13 mouse cellular contexts compared by ENCODE assay signal in genomic region chr13:10344362-10344761, GRCm38 (mm10). TPM values are rescaled to one million over a fixed set of nuclear protein-coding genes. Genes with fewer than 3 reads are reported as not detected.
DNase-seq lines count a peak whose midpoint lies in the region; ATAC-seq lines count a peak whose summit lies in the region.
"Had no signal": no experiment of that assay in that cellular context is flagged by ENCODE, and none has a peak within 500 bp of the region (broad histone marks: within the 10 kb centered on the region; RNA-seq: fewer than 3 reads in every experiment).

No protein-coding gene starts in this region.

- no peaks in the 10 kb centered on the region for H3K36me3 ChIP-seq in heart, embryonic 12.5 days
- H3K36me3 ChIP-seq: G1E; lung, embryonic 15.5 days had no signal

- no peaks in the 10 kb centered on the region for H3K27me3 ChIP-seq in heart, embryonic 12.5 days (replicated peaks)
- H3K27me3 ChIP-seq: forebrain, embryonic 13.5 days; lung, embryonic 15.5 days had no signal

- H3K9ac ChIP-seq in heart, embryonic 12.5 days = no peak overlapping the region
- H3K9ac ChIP-seq: forebrain, embryonic 13.5 days; lung, embryonic 15.5 days had no signal

- WGBS in heart, embryonic 12.5 days = 50% methylated on average over 5 of the region's 5 CpGs

- no peak overlapping the region for H3K27ac ChIP-seq in heart, embryonic 12.5 days (ENCODE audit: poor library complexity, severe bottlenecking)
- H3K27ac ChIP-seq: forebrain, embryonic 13.5 days; lung, embryonic 15.5 days had no signal

- no peak overlapping the region for H3K4me2 ChIP-seq in heart, embryonic 12.5 days
- H3K4me2 ChIP-seq: forebrain, embryonic 13.5 days; lung, embryonic 15.5 days had no signal

- no peaks in the 10 kb centered on the region for H3K4me1 ChIP-seq in heart, embryonic 12.5 days (replicated peaks)
- H3K4me1 ChIP-seq: forebrain, embryonic 13.5 days; lung, embryonic 15.5 days had no signal

- no peaks in the 10 kb centered on the region for H3K9me3 ChIP-seq in heart, embryonic 12.5 days (replicated peaks)
- H3K9me3 ChIP-seq: forebrain, embryonic 13.5 days; G1E; lung, embryonic 15.5 days had no signal

- peak; percentile 6 for DNase-seq in kidney, adult 18-20 months
- no peak for DNase-seq in kidney, adult 8-10 months
- DNase-seq in 416B (ENCODE audit: low read depth) (peak; percentile 18), MEL-GATA-1-ER (ENCODE audit: extremely low read depth, low read depth) (peak; percentile 4)
- DNase-seq in lung, postnatal 25 days (ENCODE audit: low spot score) = peak; percentile 9
- DNase-seq in testis, postnatal 14 days (ENCODE audit: low spot score) = no peak
- DNase-seq in c-Kit-positive CD71-positive TER-119-positive erythroid progenitor cells, embryonic 14.5 days (ENCODE audit: low spot score) = no peak
- DNase-seq: retina, postnatal 1 day had no signal

- no peak for ATAC-seq in heart, embryonic 12.5 days (ENCODE audit: insufficient number of reproducible peaks, low FRiP score)
- ATAC-seq: forebrain, embryonic 13.5 days had no signal

- H3K4me3 ChIP-seq in heart, embryonic 12.5 days = no peak overlapping the region
- H3K4me3 ChIP-seq: forebrain, embryonic 13.5 days; lung, embryonic 15.5 days; myocyte had no signal

RNA-seq across cellular contexts. Expression of gene Chrm3, which starts 16.3 kb away (rescaled TPM):
- 0.60 and 0.61 TPM in 2 replicates for polyA plus RNA-seq in heart, embryonic 12.5 days (2016; fragmentation: Nextera tagmentation; extraction: Ambion mirVana)
- polyA plus RNA-seq: G1E, myocyte had no signal

Comparison
In these comparisons a context has a peak if more than half of its experiments do, and no peak if none do; other contexts are left out.
1. DNase-seq: peak in kidney, adult 18-20 months (single experiment), 416B (single experiment), MEL-GATA-1-ER (single experiment) and lung, postnatal 25 days (single experiment); none in kidney, adult 8-10 months (0 of 2), testis, postnatal 14 days (single experiment) and c-Kit-positive CD71-positive TER-119-positive erythroid progenitor cells, embryonic 14.5 days (single experiment).